Mouse (Mus musculus): Measurements from ENCODE around the gene Aatk.

Aatk gene

GRCm38 (mm10) chr11:120022841-120023240, 24.1 kb downstream of the Aatk start:
- DNase-seq (ENCODE audit: low spot score in 2 of 2) = no peak

- no peak for DNase-seq (ENCODE audit: low spot score in 2 of 2)
These were observed 24.8 kb downstream of the Aatk start for GRCm38 (mm10) chr11:120022216-120022615.

- DNase-seq (ENCODE audit: low spot score in 2 of 2) = no peak
These were observed 25.6 kb downstream of the Aatk start for GRCm38 (mm10) chr11:120021367-120021766.

GRCm38 (mm10) chr11:120019542-120020440, 27.2 kb downstream of the Aatk start:
- no peak for DNase-seq (ENCODE audit: low spot score in 2 of 2)

- DNase-seq (ENCODE audit: low spot score in 2 of 2) = no peak
These were observed 30.0 kb downstream of the Aatk start for GRCm38 (mm10) chr11:120017011-120017410.

- DNase-seq (ENCODE audit: low spot score in 2 of 2) = no peak
These were observed 32.2 kb downstream of the Aatk start for GRCm38 (mm10) chr11:120014758-120015157.

- DNase-seq (ENCODE audit: low spot score in 2 of 2) = peak; percentile 82 to 90
These were observed 33.7 kb downstream of the Aatk start for GRCm38 (mm10) chr11:120013174-120013711.

- no peak for DNase-seq (ENCODE audit: low spot score in 2 of 2)
These were observed 34.3 kb downstream of the Aatk start for GRCm38 (mm10) chr11:120012702-120013101.

GRCm38 (mm10) chr11:120011761-120012560, 35.0 kb downstream of the Aatk start:
- no peak for DNase-seq (ENCODE audit: low spot score in 2 of 2)

- DNase-seq (ENCODE audit: low spot score in 2 of 2) = no peak
These were observed 35.7 kb downstream of the Aatk start for GRCm38 (mm10) chr11:120011114-120011760.

GRCm38 (mm10) chr11:120009937-120010336, 37.0 kb downstream of the Aatk start:
- no peak for DNase-seq (ENCODE audit: low spot score in 2 of 2)

- DNase-seq (ENCODE audit: low spot score in 2 of 2) = no peak
These were observed 38.0 kb downstream of the Aatk start for GRCm38 (mm10) chr11:120008956-120009355.

- no peak for DNase-seq (ENCODE audit: low spot score in 2 of 2)
These were observed 38.5 kb downstream of the Aatk start for GRCm38 (mm10) chr11:120008501-120008900.

GRCm38 (mm10) chr11:120007496-120008080, 39.4 kb downstream of the Aatk start:
- no peak for DNase-seq (ENCODE audit: low spot score in 2 of 2)

- DNase-seq (ENCODE audit: low spot score in 2 of 2) = no peak
These were observed 41.3 kb downstream of the Aatk start for GRCm38 (mm10) chr11:120005434-120006317.

- no peak for DNase-seq (ENCODE audit: low spot score in 2 of 2)
These were observed 44.2 kb downstream of the Aatk start for GRCm38 (mm10) chr11:120002634-120003220.

- no peak for DNase-seq (ENCODE audit: low spot score in 2 of 2)
These were observed 44.9 kb downstream of the Aatk start for GRCm38 (mm10) chr11:120002041-120002440.

- DNase-seq (ENCODE audit: low spot score in 2 of 2) = no peak
These were observed 49.6 kb downstream of the Aatk start for GRCm38 (mm10) chr11:119997351-119997750.

- peak; percentile 95 to 98 for DNase-seq (ENCODE audit: low spot score in 2 of 2)
These were observed 55.7 kb downstream of the Aatk start for GRCm38 (mm10) chr11:119991338-119991678.

GRCm38 (mm10) chr11:119990658-119991337, 56.2 kb downstream of the Aatk start:
- DNase-seq (ENCODE audit: low spot score in 2 of 2) = peak in 1 of 2 experiments; percentile 72
